Mouse (Mus musculus) inflammation-experienced regulatory T-cells (primary cell): ENCODE data around the gene Actl7b. TPM values are rescaled to one million over a fixed set of nuclear protein-coding genes. Genes with fewer than 3 reads are reported as not detected.

Experiments used
- polyA plus RNA-seq, 2 experiments: library from polyadenylated mRNA; unstranded; fragments of 100-300 nt; shearing (Covaris generic); gene quantifications; one replicate each; pipeline ENCODE4 v1.2.1; 2017

Gene Actl7b
- under 1 TPM; 0.14 to 0.91 TPM for polyA plus RNA-seq

GRCm38 (mm10) chr4:56741041-56741493 lies at the start of gene Actl7b:
Gene Actl7b, minus strand, starts transcription at chr4:56741443.

GRCm38 (mm10) chr4:56743363-56744195 lies 2.3 kb upstream of the Actl7b start, which contains the start of gene Actl7a:
Gene Actl7a, plus strand, starts transcription at chr4:56743413.

GRCm38 (mm10) chr4:56740020-56740485 lies 1.2 kb downstream of the Actl7b start, which contains the start of gene Gm26657:
Gene Gm26657, plus strand, starts transcription at chr4:56740070.

Other genes starting within 250 kb of the Actl7b start
- not detected for gene Gm26657, start 1.4 kb downstream of the Actl7b start, polyA plus RNA-seq
- under 1 TPM in 1 of 2 experiments, not detected in 1; 0.18 TPM for gene Actl7a, start 2.0 kb upstream of the Actl7b start, polyA plus RNA-seq
- gene Elp1, start 60.9 kb upstream of the Actl7b start, polyA plus RNA-seq = 10 to 100 TPM; 28.5 to 30.9 TPM
- gene Fam206a, start 60.9 kb upstream of the Actl7b start, polyA plus RNA-seq = 10 to 100 TPM; 17.3 to 19.3 TPM
- gene Ctnnal1, start 123.7 kb upstream of the Actl7b start, polyA plus RNA-seq = 1 to 10 TPM; 1.7 to 3.4 TPM
- 10 to 100 TPM; 10.8 to 12.5 TPM for gene Tmem245, start 206.0 kb upstream of the Actl7b start, polyA plus RNA-seq
- gene Frrs1l, start 248.9 kb upstream of the Actl7b start, polyA plus RNA-seq = under 1 TPM; 0.02 to 0.18 TPM